20 mouse cellular contexts compared by ENCODE assay signal in genomic region chr6:118088750-118089440, GRCm38 (mm10). TPM values are rescaled to one million over a fixed set of nuclear protein-coding genes. Genes with fewer than 3 reads are reported as not detected.
DNase-seq lines count a peak whose midpoint lies in the region; ATAC-seq and TF ChIP-seq lines count a peak whose summit lies in the region.
"Had no signal": no experiment of that assay in that cellular context is flagged by ENCODE, and none has a peak within 500 bp of the region (broad histone marks: within the 10 kb centered on the region; RNA-seq: fewer than 3 reads in every experiment).

No protein-coding gene starts in this region.

- TF ChIP-seq CTCF in left cerebral cortex, adult 2 months (IDR thresholded peaks at IDR 0.05): no peak
- no peak for TF ChIP-seq CTCF in stomach, postnatal 0 days (IDR thresholded peaks at IDR 0.05; ENCODE audit: low read depth)

- TF ChIP-seq EP300 in stomach, postnatal 0 days (optimal IDR thresholded peaks at IDR 0.05): no peak

- H3K4me3 ChIP-seq in heart, embryonic 12.5 days: no peak overlapping the region
- no peak overlapping the region for H3K4me3 ChIP-seq in left cerebral cortex, adult 2 months
- no peak overlapping the region for H3K4me3 ChIP-seq in midbrain, embryonic 11.5 days (ENCODE audit: low read depth, low read length)
- H3K4me3 ChIP-seq in midbrain, embryonic 15.5 days: no peak overlapping the region
- H3K4me3 ChIP-seq in stomach, postnatal 0 days (ENCODE audit: low read depth, low read length): no peak overlapping the region
- H3K4me3 ChIP-seq: embryonic facial prominence, embryonic 15.5 days; erythroblast, embryonic 14.5 days; forebrain, embryonic 10.5 days; heart, adult 2 months; hindbrain, embryonic 10.5 days had no signal

- H3K9ac ChIP-seq in heart, embryonic 12.5 days: no peak overlapping the region
- H3K9ac ChIP-seq in midbrain, embryonic 11.5 days (ENCODE audit: low read length): no peak overlapping the region
- H3K9ac ChIP-seq in midbrain, embryonic 15.5 days: no peak overlapping the region
- H3K9ac ChIP-seq in stomach, postnatal 0 days (ENCODE audit: low read length): no peak overlapping the region
- H3K9ac ChIP-seq: embryonic facial prominence, embryonic 15.5 days had no signal

- peak; percentile 65 for DNase-seq in heart, adult 11 months
- peak; percentile 32 for DNase-seq in left cerebral cortex, postnatal 4 days
- no peak for DNase-seq in left cerebral cortex, adult 2 months (ENCODE audit: extremely low spot score in 1 of 2, low spot score in 2 of 2)
- peak; percentile 75 for DNase-seq in midbrain, embryonic 11.5 days (ENCODE audit: low spot score, missing footprints)
- DNase-seq in stomach, postnatal 0 days (ENCODE audit: low spot score): peak; percentile 14
- DNase-seq: adrenal gland, postnatal 10 days; cerebellum, adult 11 months; cerebellum, adult 8-10 months; cerebellum, postnatal 14 days; embryo, embryonic 11 days; gastrocnemius, postnatal 10 days; heart, adult 2 months had no signal

- H3K27me3 ChIP-seq in heart, embryonic 12.5 days (replicated peaks): peaks cover 3% of the 10 kb centered on the region; the same call in 1 of the 2 replicates
- H3K27me3 ChIP-seq in midbrain, embryonic 11.5 days (ENCODE audit: control insufficient read depth, insufficient read depth, low read length): no peaks in the 10 kb centered on the region
- H3K27me3 ChIP-seq in midbrain, embryonic 15.5 days (replicated peaks): no peaks in the 10 kb centered on the region
- H3K27me3 ChIP-seq in stomach, postnatal 0 days (ENCODE audit: control insufficient read depth, insufficient read depth, low read length): no peaks in the 10 kb centered on the region
- H3K27me3 ChIP-seq: embryonic facial prominence, embryonic 15.5 days had no signal

- 81% methylated on average over 17 of the region's 17 CpGs for WGBS in heart, embryonic 12.5 days
- 83% methylated on average over 17 of the region's 17 CpGs for WGBS in midbrain, embryonic 11.5 days
- WGBS in midbrain, embryonic 15.5 days: 80% methylated on average over 17 of the region's 17 CpGs
- 87% methylated on average over 17 of the region's 17 CpGs for WGBS in stomach, postnatal 0 days

- H3K27ac ChIP-seq in heart, embryonic 12.5 days (ENCODE audit: poor library complexity, severe bottlenecking): no peak overlapping the region
- no peak overlapping the region for H3K27ac ChIP-seq in left cerebral cortex, adult 2 months
- H3K27ac ChIP-seq in midbrain, embryonic 11.5 days (ENCODE audit: low read depth, low read length): no peak overlapping the region
- H3K27ac ChIP-seq in midbrain, embryonic 15.5 days: no peak overlapping the region
- H3K27ac ChIP-seq in stomach, postnatal 0 days (replicated peaks): no peak overlapping the region
- H3K27ac ChIP-seq: embryonic facial prominence, embryonic 15.5 days; forebrain, embryonic 10.5 days; heart, adult 2 months; hindbrain, embryonic 10.5 days had no signal

- no peaks in the 10 kb centered on the region for H3K4me1 ChIP-seq in heart, embryonic 12.5 days (replicated peaks)
- H3K4me1 ChIP-seq in midbrain, embryonic 11.5 days (ENCODE audit: control insufficient read depth, insufficient read depth, low read length): no peaks in the 10 kb centered on the region
- no peaks in the 10 kb centered on the region for H3K4me1 ChIP-seq in midbrain, embryonic 15.5 days
- H3K4me1 ChIP-seq in stomach, postnatal 0 days (replicated peaks; ENCODE audit: control insufficient read depth, insufficient read depth): no peaks in the 10 kb centered on the region
- H3K4me1 ChIP-seq: embryonic facial prominence, embryonic 15.5 days; forebrain, embryonic 10.5 days had no signal

- no peaks in the 10 kb centered on the region for H3K36me3 ChIP-seq in heart, embryonic 12.5 days
- no peaks in the 10 kb centered on the region for H3K36me3 ChIP-seq in midbrain, embryonic 11.5 days (ENCODE audit: control insufficient read depth, insufficient read depth, low read length)
- H3K36me3 ChIP-seq in midbrain, embryonic 15.5 days (replicated peaks): 0 out of 2 replicates have a peak, but pooled peaks cover 5% of the 10 kb centered on the region
- H3K36me3 ChIP-seq in stomach, postnatal 0 days (ENCODE audit: control insufficient read depth, insufficient read depth, low read length): no peaks in the 10 kb centered on the region
- H3K36me3 ChIP-seq: embryonic facial prominence, embryonic 15.5 days; forebrain, embryonic 10.5 days; hindbrain, embryonic 10.5 days had no signal

- no peaks in the 10 kb centered on the region for H3K9me3 ChIP-seq in heart, embryonic 12.5 days (replicated peaks)
- no peaks in the 10 kb centered on the region for H3K9me3 ChIP-seq in midbrain, embryonic 11.5 days (ENCODE audit: control insufficient read depth, low read length)
- no peaks in the 10 kb centered on the region for H3K9me3 ChIP-seq in midbrain, embryonic 15.5 days
- no peaks in the 10 kb centered on the region for H3K9me3 ChIP-seq in stomach, postnatal 0 days (ENCODE audit: control insufficient read depth, low read length)
- H3K9me3 ChIP-seq: embryonic facial prominence, embryonic 15.5 days; forebrain, embryonic 10.5 days; hindbrain, embryonic 10.5 days had no signal

- intact Hi-C loops in left cerebral cortex, postnatal 4 days (cut with DNase I): no loop called here
- intact Hi-C loops in left cerebral cortex, adult 2 months (cut with DNase I): no loop called here

- no peak overlapping the region for H3K4me2 ChIP-seq in heart, embryonic 12.5 days
- no peak overlapping the region for H3K4me2 ChIP-seq in midbrain, embryonic 11.5 days
- H3K4me2 ChIP-seq in midbrain, embryonic 15.5 days: no peak overlapping the region
- no peak overlapping the region for H3K4me2 ChIP-seq in stomach, postnatal 0 days (replicated peaks; ENCODE audit: low read depth)
- H3K4me2 ChIP-seq: embryonic facial prominence, embryonic 15.5 days; heart, embryonic 11.5 days had no signal

- no peak for ATAC-seq in heart, embryonic 12.5 days (ENCODE audit: insufficient number of reproducible peaks, low FRiP score)
- ATAC-seq in midbrain, embryonic 11.5 days (ENCODE audit: low FRiP score): no peak
- no peak for ATAC-seq in midbrain, embryonic 15.5 days (replicated peaks)
- ATAC-seq in stomach, postnatal 0 days (ENCODE audit: low FRiP score, low TSS enrichment): no peak
- ATAC-seq: forebrain, embryonic 14.5 days had no signal

RNA-seq across cellular contexts. Expression of gene Csgalnact2, which starts 50.0 kb away (rescaled TPM):
- polyA plus RNA-seq in heart, embryonic 12.5 days (2016; fragmentation: Nextera tagmentation; extraction: Ambion mirVana): 12.6 and 13.0 TPM in 2 replicates
- 10 to 100 TPM; 13.4 to 14.0 TPM for total RNA-seq in left cerebral cortex, postnatal 4 days (2021)
- 10 to 100 TPM; 12.3 to 13.4 TPM for total RNA-seq in left cerebral cortex, adult 2 months (2021)
- polyA plus RNA-seq in midbrain, embryonic 11.5 days (2014; fragmentation: Nextera tagmentation; extraction: Ambion mirVana): 8.1 and 8.2 TPM in 2 replicates
- polyA plus RNA-seq in midbrain, embryonic 15.5 days (2015; fragmentation: Nextera tagmentation; extraction: Ambion mirVana): 9.2 and 10.8 TPM in 2 replicates
- 10.0 and 10.5 TPM in 2 replicates for polyA plus RNA-seq in stomach, postnatal 0 days (2015; fragmentation: Nextera tagmentation; extraction: Ambion mirVana)

Comparison
In these comparisons a context has a peak if more than half of its experiments do, and no peak if none do; other contexts are left out.
1. DNase-seq: peak in heart, adult 11 months (single experiment), left cerebral cortex, postnatal 4 days (single experiment), midbrain, embryonic 11.5 days (single experiment) and stomach, postnatal 0 days (single experiment); none in left cerebral cortex, adult 2 months (0 of 2).